Mouse (Mus musculus) CH12.LX (cell line): ENCODE results near the gene Magi2.

Experiments
- CTCF ChIP-seq, 2 experiments: IDR thresholded peaks in 1 of 2; conservative IDR thresholded peaks in 1 of 2; 2 replicates each; pipeline ENCODE4 v1.5.1; 2011 to 2012; ENCODE audit warnings: low read depth in 2 of 2, low read length in 2 of 2, improper control_type of control experiment in 1 of 2, inconsistent platforms in 1 of 2, mild to moderate bottlenecking in 1 of 2, moderate library complexity in 1 of 2
- E2F4 ChIP-seq: IDR thresholded peaks from 2 replicates; pipeline ENCODE4 v1.6.1; 2011; ENCODE audit warnings: low read depth, low read length, improper control_type of control experiment; ENCODE audit not compliant: insufficient replicate concordance
- ELF1 ChIP-seq: IDR thresholded peaks from 2 replicates; pipeline ENCODE4 v1.6.1; 2014; ENCODE audit warnings: low read depth, mild to moderate bottlenecking, inconsistent platforms, low read length, improper control_type of control experiment
- EP300 ChIP-seq: IDR thresholded peaks from 2 replicates; pipeline ENCODE4 v1.6.1; 2011; ENCODE audit warnings: low read length, improper control_type of control experiment
- JUND ChIP-seq: conservative IDR thresholded peaks from 2 replicates; pipeline ENCODE4 v1.6.1; 2011; ENCODE audit warnings: low read depth, low read length, improper control_type of control experiment
- POLR2A ChIP-seq: IDR thresholded peaks from 2 replicates; pipeline ENCODE4 v1.6.1; 2011; ENCODE audit warnings: low read depth, mild to moderate bottlenecking, improper control_type of control experiment, low read length
- POLR2AphosphoS2 ChIP-seq: IDR thresholded peaks from 2 replicates; pipeline ENCODE4 v1.6.1; 2011; ENCODE audit warnings: low read depth, low read length, improper control_type of control experiment

GRCm38 (mm10) chr5:20046649-20047048 is 819.8 kb downstream of the Magi2 start:
- TF ChIP-seq ELF1 (no peak), POLR2A (no peak), CTCF (conservative IDR thresholded peaks at IDR 0.05 in 1 of 2, IDR thresholded peaks at IDR 0.05 in 1 of 2; ENCODE audit: low read depth in 2 of 2, low read length in 2 of 2) (no peak), POLR2AphosphoS2 (no peak), E2F4 (no peak), JUND (no peak), EP300 (no peak)
